Mouse (Mus musculus): ENCODE results near the gene B3galt4.
A peak's percentile ranks its signal among the peaks of the same experiment; 100 is the strongest.

B3galt4 gene

GRCm38 (mm10) chr17:33902491-33902890, 48.8 kb downstream of the B3galt4 start:
- no peak for DNase-seq

DNA sequence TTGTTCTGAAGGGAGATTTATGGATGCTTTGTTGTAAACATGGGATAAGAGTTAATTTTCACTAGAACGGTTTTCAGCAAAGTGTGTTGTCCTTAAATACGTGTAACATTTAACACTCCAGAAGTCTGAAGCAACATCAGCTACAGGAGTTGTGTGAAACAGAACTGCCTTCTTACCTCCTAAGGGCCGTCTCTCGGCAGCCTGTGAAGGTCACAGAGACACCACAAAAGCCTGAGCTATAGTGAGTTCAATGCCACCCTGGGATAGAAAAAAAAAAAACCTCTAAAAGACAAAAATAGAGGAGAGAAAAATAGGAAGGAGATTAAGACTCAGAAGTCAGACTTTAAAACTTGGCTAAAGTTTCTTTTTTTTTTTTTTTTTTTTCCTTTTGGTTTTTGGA, 49.2 kb downstream of the B3galt4 start:
- DNase-seq = no peak

- DNase-seq = no peak
These were observed 49.6 kb downstream of the B3galt4 start for GRCm38 (mm10) chr17:33901653-33902052.

GRCm38 (mm10) chr17:33900989-33901314, 50.3 kb downstream of the B3galt4 start:
- no peak for DNase-seq

- DNase-seq = peak in 1 of 2 experiments; percentile 44
These were observed 50.9 kb downstream of the B3galt4 start for GRCm38 (mm10) chr17:33900281-33900988.

Measured in lung, adult 18-20 months (tissue).